Mouse (Mus musculus) kidney, adult 9 months (tissue): Measurements from ENCODE around the gene Cntnap2.
"Not testable (repeated sequence)": the region's sequence is repeated elsewhere in the genome, so short reads cannot be mapped to it uniquely, and the experiment has no call there.

Experiments used
- DNase-seq: peaks from one replicate; pipeline ENCODE4 v3.0.0; 2022

The Cntnap2 gene

GRCm38 (mm10) chr6:47014886-47015586, 1955.9 kb downstream of the Cntnap2 start:
- DNase-seq = no peak

- no peak for DNase-seq
These were observed 1967.0 kb downstream of the Cntnap2 start for GRCm38 (mm10) chr6:47026064-47026686.

GRCm38 (mm10) chr6:47031362-47031761, 1972.2 kb downstream of the Cntnap2 start:
- DNase-seq = no peak

- DNase-seq = no peak
These were observed 1983.4 kb downstream of the Cntnap2 start for GRCm38 (mm10) chr6:47042602-47043001.

- DNase-seq = no peak
These were observed 1984.4 kb downstream of the Cntnap2 start for GRCm38 (mm10) chr6:47043586-47043985.

- DNase-seq = no peak
These were observed 1985.4 kb downstream of the Cntnap2 start for GRCm38 (mm10) chr6:47044385-47045200.

- DNase-seq = no peak
These were observed 1989.9 kb downstream of the Cntnap2 start for GRCm38 (mm10) chr6:47049051-47049450.

GRCm38 (mm10) chr6:47050319-47051222, 1991.4 kb downstream of the Cntnap2 start:
- DNase-seq = no peak

GRCm38 (mm10) chr6:47061341-47061740, 2002.2 kb downstream of the Cntnap2 start:
- DNase-seq = no peak

- DNase-seq = no peak
These were observed 2030.8 kb downstream of the Cntnap2 start for GRCm38 (mm10) chr6:47089998-47090397.

- DNase-seq = peak; percentile 34
These were observed 2045.8 kb downstream of the Cntnap2 start for GRCm38 (mm10) chr6:47104951-47105350.

GRCm38 (mm10) chr6:47109582-47110220, 2050.5 kb downstream of the Cntnap2 start:
- DNase-seq = no peak

GRCm38 (mm10) chr6:47134063-47134462, 2074.9 kb downstream of the Cntnap2 start:
- DNase-seq = not testable (repeated sequence)

- DNase-seq = not testable (repeated sequence)
These were observed 2093.9 kb downstream of the Cntnap2 start for GRCm38 (mm10) chr6:47153018-47153417.

- not testable (repeated sequence) for DNase-seq
These were observed 2115.6 kb downstream of the Cntnap2 start for GRCm38 (mm10) chr6:47174580-47175294.

- peak; percentile 29 for DNase-seq
These were observed 2116.4 kb downstream of the Cntnap2 start for GRCm38 (mm10) chr6:47175356-47176156.

- not testable (repeated sequence) for DNase-seq
These were observed 2117.0 kb downstream of the Cntnap2 start for GRCm38 (mm10) chr6:47176157-47176555.

GRCm38 (mm10) chr6:47181372-47181771, 2122.2 kb downstream of the Cntnap2 start:
- not testable (repeated sequence) for DNase-seq

GRCm38 (mm10) chr6:47182252-47182651, 2123.1 kb downstream of the Cntnap2 start:
- no peak for DNase-seq

GRCm38 (mm10) chr6:47182756-47183155, 2123.6 kb downstream of the Cntnap2 start:
- DNase-seq = no peak
